Mouse (Mus musculus) spleen, embryonic (tissue): Measurements from ENCODE around the gene Rhbg.

Experiments used
- CTCF ChIA-PET: fragments of 350-600 bp; sonication (Branson Sonifier 250); formaldehyde crosslinking; loops from one replicate; lab custom pipeline; 2022; lab: Charles Lee

Gene Rhbg

GRCm38 (mm10) chr3:88210918-88211317 lies 43.6 kb downstream of the Rhbg start:
- CTCF ChIA-PET, result interaction anchor here (1.6 kb wide), 1 partner anchor 19 kb away, joined by 4 read pairs; no protein-coding TSS in a partner anchor

- CTCF ChIA-PET, result interaction anchor here (0.7 to 1.6 kb wide), 2 partner anchors 9 to 18 kb away, joined by 3 to 4 read pairs; no protein-coding TSS in a partner anchor
Measured at GRCm38 (mm10) chr3:88210121-88210520, 44.4 kb downstream of the Rhbg start.

GRCm38 (mm10) chr3:88209306-88209705 lies 45.2 kb downstream of the Rhbg start:
- CTCF ChIA-PET, result interaction anchor here (0.7 to 1.6 kb wide), 2 partner anchors 10 to 18 kb away, joined by 3 to 4 read pairs; no protein-coding TSS in a partner anchor

GRCm38 (mm10) chr3:88208226-88208720 lies 46.2 kb downstream of the Rhbg start:
- CTCF ChIA-PET, result no interaction called here

- CTCF ChIA-PET, result interaction anchor here (0.6 kb wide), 1 partner anchor 27 kb away, joined by 3 read pairs; no protein-coding TSS in a partner anchor
Measured at GRCm38 (mm10) chr3:88207451-88208100, 46.9 kb downstream of the Rhbg start.

- CTCF ChIA-PET, result interaction anchor here (0.7 kb wide), 1 partner anchor 65 kb away, joined by 4 read pairs; the partner anchor contains the start of gene Mef2d
Measured at GRCm38 (mm10) chr3:88206901-88207371, 47.6 kb downstream of the Rhbg start.

- CTCF ChIA-PET, result interaction anchor here (0.7 kb wide), 1 partner anchor 64 kb away, joined by 4 read pairs; the partner anchor contains the start of gene Mef2d
Measured at GRCm38 (mm10) chr3:88206500-88206899, 48.0 kb downstream of the Rhbg start.

GRCm38 (mm10) chr3:88205563-88206491 lies 48.7 kb downstream of the Rhbg start:
- CTCF ChIA-PET, result interaction anchor here (0.5 to 0.7 kb wide), 2 partner anchors 63 to 236 kb away, joined by 4 to 5 read pairs; partner anchors contain the start of gene Mef2d

- CTCF ChIA-PET, result interaction anchor here (0.5 kb wide), 1 partner anchor 235 kb away, joined by 5 read pairs; no protein-coding TSS in a partner anchor
Measured at GRCm38 (mm10) chr3:88205176-88205562, 49.3 kb downstream of the Rhbg start.

- CTCF ChIA-PET, result no interaction called here
Measured at GRCm38 (mm10) chr3:88204751-88205150, 49.8 kb downstream of the Rhbg start.

- CTCF ChIA-PET, result interaction anchor here (0.6 kb wide), 1 partner anchor 197 kb away, joined by 4 read pairs; no protein-coding TSS in a partner anchor
Measured at GRCm38 (mm10) chr3:88203999-88204700, 50.4 kb downstream of the Rhbg start.

GRCm38 (mm10) chr3:88203456-88203855 lies 51.1 kb downstream of the Rhbg start:
- CTCF ChIA-PET, result interaction anchor here (0.6 to 1.3 kb wide), 2 partner anchors 11 to 197 kb away, joined by 3 to 4 read pairs; no protein-coding TSS in a partner anchor

GRCm38 (mm10) chr3:88202986-88203385 lies 51.5 kb downstream of the Rhbg start:
- CTCF ChIA-PET, result interaction anchor here (1.3 kb wide), 1 partner anchor 11 kb away, joined by 3 read pairs; no protein-coding TSS in a partner anchor

GRCm38 (mm10) chr3:88201640-88202039 lies 52.9 kb downstream of the Rhbg start:
- CTCF ChIA-PET, result no interaction called here

GRCm38 (mm10) chr3:88200972-88201330 lies 53.6 kb downstream of the Rhbg start:
- CTCF ChIA-PET, result interaction anchor here (0.7 kb wide), 1 partner anchor 52 kb away, joined by 3 read pairs; no protein-coding TSS in a partner anchor

- CTCF ChIA-PET, result interaction anchor here (0.7 kb wide), 1 partner anchor 52 kb away, joined by 3 read pairs; no protein-coding TSS in a partner anchor
Measured at GRCm38 (mm10) chr3:88200161-88200971, 54.1 kb downstream of the Rhbg start.

GRCm38 (mm10) chr3:88199541-88200110 lies 54.9 kb downstream of the Rhbg start:
- CTCF ChIA-PET, result interaction anchor here (0.7 kb wide), 1 partner anchor 47 kb away, joined by 6 read pairs; no protein-coding TSS in a partner anchor

GRCm38 (mm10) chr3:88198505-88199020 lies 55.9 kb downstream of the Rhbg start:
- CTCF ChIA-PET, result interaction anchor here (0.6 to 1.4 kb wide), 3 partner anchors 13 to 100 kb away, joined by 3 to 11 read pairs (median 3); no protein-coding TSS in a partner anchor
